Mouse (Mus musculus) kidney, postnatal 14 days (tissue): ENCODE data around the gene Smarcd1.
"Not testable (repeated sequence)": the region's sequence is repeated elsewhere in the genome, so short reads cannot be mapped to it uniquely, and the experiment has no call there.

ENCODE experiments used
- DNase-seq: peaks from one replicate; pipeline ENCODE4 v3.0.0; 2022; ENCODE audit warnings: mixed read lengths

Gene Smarcd1

GRCm38 (mm10) chr15:99688712-99689111 lies 13.2 kb upstream of the Smarcd1 start:
- peak; percentile 61 for DNase-seq

DNA sequence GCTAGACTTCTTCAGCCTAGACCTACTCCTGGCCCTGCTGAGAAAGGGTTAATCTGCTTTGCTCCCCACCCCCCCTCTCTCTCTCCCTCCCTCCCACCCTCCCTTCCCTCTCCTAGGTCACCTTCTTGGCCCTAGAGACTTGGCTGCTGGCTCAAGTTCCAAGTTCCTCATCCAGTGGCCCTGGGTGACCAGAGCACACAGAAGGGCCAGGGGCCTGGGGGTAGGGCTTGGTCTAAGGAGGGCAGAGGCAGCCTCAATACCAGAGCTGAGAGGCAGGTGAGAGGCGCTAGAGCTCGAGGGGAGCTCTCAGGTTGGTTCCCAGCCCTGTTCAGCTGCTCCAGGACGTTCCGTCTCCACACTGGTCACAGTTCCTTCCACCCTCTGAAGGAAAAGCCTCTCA lies 11.0 kb upstream of the Smarcd1 start:
- DNase-seq: no peak

- DNase-seq: no peak
Observed at GRCm38 (mm10) chr15:99691976-99692375, 10.0 kb upstream of the Smarcd1 start.

DNA sequence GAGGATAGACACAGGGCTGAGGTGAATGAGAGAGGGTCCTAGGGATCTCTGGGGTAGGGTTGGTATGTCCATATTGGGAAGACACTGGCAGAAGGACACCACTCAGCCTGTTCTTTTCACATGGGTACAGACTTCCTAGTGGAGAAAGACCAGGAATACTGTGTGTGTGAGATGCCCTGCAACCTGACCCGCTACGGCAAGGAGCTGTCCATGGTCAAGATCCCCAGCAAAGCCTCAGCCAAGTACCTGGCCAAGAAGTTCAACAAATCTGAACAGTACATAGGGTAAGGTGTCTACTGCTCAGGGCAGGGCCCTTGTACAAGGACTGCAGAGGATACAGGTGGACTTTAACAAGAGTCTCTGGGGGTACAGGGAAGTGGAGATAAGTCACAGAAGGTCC lies 4.6 kb upstream of the Smarcd1 start:
- DNase-seq: no peak

DNA sequence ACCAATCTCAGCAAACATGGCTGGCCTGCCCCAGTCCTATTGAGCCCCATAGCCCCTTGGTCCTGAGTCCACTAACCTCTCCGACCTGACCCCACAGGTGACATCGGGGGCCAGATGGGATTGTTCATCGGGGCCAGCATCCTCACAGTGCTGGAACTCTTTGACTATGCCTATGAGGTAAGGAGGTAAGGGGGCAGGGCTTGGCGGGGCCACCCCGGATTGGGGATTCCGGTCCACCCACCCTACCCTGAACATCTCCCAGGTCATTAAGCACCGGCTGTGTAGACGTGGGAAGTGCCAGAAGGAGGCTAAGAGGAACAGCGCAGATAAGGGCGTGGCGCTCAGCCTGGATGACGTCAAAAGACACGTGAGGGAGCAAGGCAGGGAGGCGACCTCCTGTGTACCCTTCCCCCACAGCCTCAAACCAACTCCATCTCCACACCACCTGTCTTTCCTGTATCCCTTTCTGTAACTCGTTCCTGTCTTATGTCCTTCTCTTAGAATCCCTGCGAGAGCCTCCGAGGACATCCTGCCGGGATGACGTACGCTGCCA lies 3.3 kb upstream of the Smarcd1 start:
- no peak for DNase-seq

GRCm38 (mm10) chr15:99699715-99700114 lies 2.2 kb upstream of the Smarcd1 start:
- no peak for DNase-seq

- no peak for DNase-seq
Observed at GRCm38 (mm10) chr15:99700219-99701106, 1.5 kb upstream of the Smarcd1 start.

- not testable (repeated sequence) for DNase-seq
Observed at GRCm38 (mm10) chr15:99701640-99701998, 310 bp upstream of the Smarcd1 start.

DNA sequence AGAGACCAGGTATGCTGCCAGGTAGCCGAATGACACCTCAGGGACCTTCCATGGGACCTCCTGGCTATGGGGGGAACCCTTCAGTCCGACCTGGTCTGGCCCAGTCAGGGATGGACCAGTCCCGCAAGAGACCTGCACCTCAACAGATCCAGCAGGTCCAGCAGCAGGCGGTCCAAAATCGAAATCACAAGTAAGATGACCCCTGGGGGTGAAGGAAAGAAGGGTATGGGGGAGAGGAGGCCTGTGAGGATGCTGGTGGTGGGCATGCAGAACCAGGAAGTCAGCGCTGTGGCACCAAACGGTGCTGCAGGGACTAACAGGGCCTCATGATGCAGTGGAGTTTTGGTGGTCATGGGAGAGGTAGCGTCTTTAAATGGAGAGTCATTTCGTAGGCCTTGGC lies 1.2 kb downstream of the Smarcd1 start:
- DNase-seq: no peak

GRCm38 (mm10) chr15:99703676-99704040 lies 1.7 kb downstream of the Smarcd1 start:
- no peak for DNase-seq

GRCm38 (mm10) chr15:99704041-99704681 lies 2.2 kb downstream of the Smarcd1 start:
- peak; percentile 81 for DNase-seq

GRCm38 (mm10) chr15:99704881-99705280 lies 3.0 kb downstream of the Smarcd1 start:
- DNase-seq: no peak

DNA sequence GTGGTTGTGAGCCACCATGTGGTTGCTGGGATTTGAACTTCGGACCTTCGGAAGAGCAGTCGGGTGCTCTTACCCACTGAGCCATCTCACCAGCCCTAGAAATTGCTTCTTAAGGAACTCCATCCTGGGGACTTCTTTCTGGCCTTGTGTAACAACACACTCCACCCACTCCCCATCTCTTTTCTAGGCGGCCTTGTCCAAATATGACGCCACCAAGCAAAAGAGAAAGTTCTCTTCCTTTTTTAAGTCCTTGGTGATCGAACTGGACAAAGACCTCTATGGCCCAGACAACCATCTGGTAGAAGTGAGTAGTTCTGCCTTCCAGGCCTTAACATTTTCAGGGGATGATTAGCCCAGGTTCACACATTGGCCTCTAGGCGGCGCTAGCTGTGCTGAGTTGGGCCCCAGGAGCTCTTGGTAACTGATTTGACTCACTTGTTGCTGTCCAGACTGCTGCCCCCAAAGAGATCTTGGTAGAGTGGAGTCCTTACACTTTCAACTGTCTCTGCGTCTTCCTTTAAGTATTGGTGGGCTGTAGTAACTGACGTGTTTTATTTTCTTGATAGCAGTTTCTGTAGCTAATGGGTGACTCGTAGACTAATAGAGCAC lies 3.6 kb downstream of the Smarcd1 start, which contains the start of gene Gm17349:
Gene Gm17349 (minus strand): TSS at position 51 of the 609 bp plus-strand sequence.
- peak; percentile 64 for DNase-seq

DNA sequence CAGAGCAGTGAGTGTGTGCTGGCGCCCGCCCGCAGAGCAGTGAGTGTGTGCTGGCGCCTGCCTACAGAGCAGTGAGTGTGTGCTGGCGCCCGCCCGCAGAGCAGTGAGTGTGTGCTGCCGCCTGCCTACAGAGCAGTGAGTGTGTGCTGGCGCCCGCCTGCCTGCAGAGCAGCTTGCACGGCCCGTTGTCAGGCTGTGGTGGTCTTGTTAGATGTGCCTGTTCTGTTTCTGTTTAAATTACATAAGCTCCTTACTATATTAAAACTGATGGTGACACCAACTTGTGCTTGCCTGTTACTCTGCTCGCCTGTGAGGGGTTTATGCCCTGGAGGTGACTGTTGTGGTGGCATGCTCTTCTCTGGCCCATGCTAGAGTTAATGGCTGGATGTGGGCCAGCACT lies 6.2 kb downstream of the Smarcd1 start:
- DNase-seq: no peak

GRCm38 (mm10) chr15:99710221-99711190 lies 8.6 kb downstream of the Smarcd1 start:
- DNase-seq: no peak

GRCm38 (mm10) chr15:99711491-99711890 lies 9.6 kb downstream of the Smarcd1 start:
- no peak for DNase-seq

- DNase-seq: no peak
Observed at GRCm38 (mm10) chr15:99712666-99713559, 11.0 kb downstream of the Smarcd1 start.

- no peak for DNase-seq
Observed at GRCm38 (mm10) chr15:99713569-99713968, 11.6 kb downstream of the Smarcd1 start.

DNA sequence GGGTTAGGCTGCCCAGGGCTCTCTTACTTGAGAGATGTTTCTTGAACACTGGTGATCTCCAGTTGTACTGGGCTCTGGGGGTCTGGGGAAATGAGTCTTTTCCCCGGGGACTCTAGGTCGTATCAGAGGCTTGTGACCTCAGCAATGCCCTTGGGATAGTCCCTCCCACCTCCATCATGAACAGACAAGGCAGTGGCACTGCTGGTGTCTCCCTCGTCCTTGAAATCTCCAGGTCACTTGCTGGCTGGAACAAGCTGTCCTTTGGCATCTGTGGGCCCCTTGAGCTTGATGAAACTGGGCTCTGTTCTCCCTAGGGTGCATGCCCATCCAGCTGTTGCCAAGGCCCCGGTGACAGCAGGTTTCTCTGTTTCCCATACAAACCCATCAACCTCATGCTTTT lies 12.3 kb downstream of the Smarcd1 start:
- no peak for DNase-seq

- DNase-seq: peak; percentile 88
Observed at GRCm38 (mm10) chr15:99714858-99715257, 12.9 kb downstream of the Smarcd1 start.

DNA sequence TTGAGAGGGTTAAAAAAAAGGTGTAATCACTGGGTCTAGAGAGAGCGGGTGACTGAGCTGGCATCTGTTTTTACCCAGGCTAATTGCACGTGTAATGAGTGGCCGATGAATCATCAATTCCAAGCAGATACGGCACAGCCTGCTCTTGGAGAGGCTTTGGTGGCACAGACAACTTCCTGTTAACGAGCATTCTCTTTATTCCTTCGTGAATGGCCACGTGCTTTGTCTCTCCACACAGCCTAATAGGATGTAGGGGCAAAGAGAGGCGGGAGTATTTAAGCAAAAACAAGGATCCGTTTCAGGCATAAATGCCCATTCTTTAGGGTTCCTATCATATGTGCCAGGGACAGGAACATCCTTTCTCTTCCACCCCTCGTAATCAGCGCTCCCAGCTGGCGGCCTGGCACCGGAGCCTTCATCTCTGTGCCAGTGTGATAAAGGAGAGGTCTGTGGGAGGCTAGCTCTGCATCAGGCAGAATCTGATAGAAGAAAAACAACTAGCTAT lies 13.5 kb downstream of the Smarcd1 start:
- no peak for DNase-seq
